Mouse (Mus musculus) thymus, postnatal 0 days (tissue): Measurements from ENCODE around the gene Zfp966. TPM values are rescaled to one million over a fixed set of nuclear protein-coding genes. Genes with fewer than 3 reads are reported as not detected.
"Not testable (repeated sequence)": the region's sequence is repeated elsewhere in the genome, so short reads cannot be mapped to it uniquely, and the experiment has no call there.

ENCODE experiments used
- DNase-seq: peaks from one replicate; pipeline ENCODE4 v3.0.0-alpha.2; 2015; ENCODE audit warnings: low spot score
- polyA plus RNA-seq: library from polyadenylated mRNA; unstranded; fragments of >200 nt; fragmentation: Nextera tagmentation; extraction: Ambion mirVana; gene quantifications from 2 replicates; pipeline ENCODE4 v1.2.1, GENCODE M21; 2015

The Zfp966 gene
- polyA plus RNA-seq, result 0.98 and 1.5 TPM in 2 replicates

GRCm38 (mm10) chr2:175931000-175931399 is at the start of gene Zfp966:
TSS of gene Zfp966 (minus strand) at chr2:175931100.
- not testable (repeated sequence) for DNase-seq

- DNase-seq, result not testable (repeated sequence)
Measured at GRCm38 (mm10) chr2:175965031-175965430, 34.1 kb upstream of the Zfp966 start, which contains the start of gene Gm2026. TSS of gene Gm2026 (plus strand) at chr2:175965331.

- DNase-seq, result not testable (repeated sequence)
Measured at GRCm38 (mm10) chr2:175869024-175869423, 61.9 kb downstream of the Zfp966 start, which contains the start of gene Gm6710. TSS of gene Gm6710 (plus strand) at chr2:175869219.

Other genes starting within 250 kb of the Zfp966 start
- 26.2 and 32.8 TPM in 2 replicates for gene Zfp969, start 227.5 kb downstream of the Zfp966 start, polyA plus RNA-seq
- not detected in 2 replicates for gene Gm2007, start 189.6 kb downstream of the Zfp966 start, polyA plus RNA-seq
- 1.5 and 3.5 TPM in 2 replicates for gene Gm14288, start 130.0 kb downstream of the Zfp966 start, polyA plus RNA-seq
- gene Gm6710, start 61.9 kb downstream of the Zfp966 start, polyA plus RNA-seq, result 13.5 and 15.1 TPM in 2 replicates
- gene Gm2026, start 34.2 kb upstream of the Zfp966 start, polyA plus RNA-seq, result 9.9 and 11.1 TPM in 2 replicates
- gene Gm2004, start 218.7 kb upstream of the Zfp966 start, polyA plus RNA-seq, result 0.39 and 0.43 TPM in 2 replicates